Mouse (Mus musculus): ENCODE measurements around the gene Uba5.

DNA sequence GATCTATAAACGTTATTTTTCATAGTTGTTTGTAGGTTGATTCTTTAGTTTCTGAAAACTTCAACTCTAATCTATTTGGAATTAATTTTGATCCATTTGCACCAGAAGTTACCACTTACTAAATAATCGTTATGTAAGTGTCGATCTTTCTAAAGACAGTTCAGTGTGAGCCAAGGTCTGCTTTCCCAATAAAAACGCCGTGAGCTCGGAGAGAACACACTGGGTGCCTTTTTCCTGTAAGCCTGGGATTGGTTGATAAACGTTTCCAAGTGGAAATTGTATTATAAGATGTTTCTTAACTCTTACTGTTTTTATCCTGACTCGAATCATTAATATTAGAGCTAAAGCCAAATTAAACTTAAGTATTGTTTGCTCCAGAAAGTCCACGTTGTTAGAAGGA, 44.0 kb upstream of the Uba5 start:
- TF ChIP-seq CTCF (conservative IDR thresholded peaks at IDR 0.05; ENCODE audit: low read length) (no peak), NANOG (IDR thresholded peaks at IDR 0.05; ENCODE audit: borderline replicate concordance, low read length) (no peak), POU5F1 (IDR thresholded peaks at IDR 0.05; ENCODE audit: borderline replicate concordance, low read length) (no peak)

Data from E14TG2a.4 (cell line).